Mouse (Mus musculus): Measurements from ENCODE around the gene Olfr1280.
"Not testable (repeated sequence)": the region's sequence is repeated elsewhere in the genome, so short reads cannot be mapped to it uniquely, and the experiment has no call there.

Gene Olfr1280

GRCm38 (mm10) chr2:111313717-111314116 is at the start of gene Olfr1280:
TSS of gene Olfr1280 (plus strand) at chr2:111314017.
- no peak for DNase-seq (ENCODE audit: low read depth, low spot score)

GRCm38 (mm10) chr2:111274006-111274405 is 39.8 kb upstream of the Olfr1280 start, which contains the start of gene Olfr1277:
TSS of gene Olfr1277 (minus strand) at chr2:111274106.
- DNase-seq (ENCODE audit: low read depth, low spot score) = no peak

- no peak for DNase-seq (ENCODE audit: low read depth, low spot score)
Observed at GRCm38 (mm10) chr2:111289836-111290235, 24.0 kb upstream of the Olfr1280 start, which contains the start of gene Olfr1278. TSS of gene Olfr1278 (plus strand) at chr2:111290136.

- DNase-seq (ENCODE audit: low read depth, low spot score) = no peak
Observed at GRCm38 (mm10) chr2:111298541-111298940, 15.3 kb upstream of the Olfr1280 start.

GRCm38 (mm10) chr2:111300374-111300773 is 13.4 kb upstream of the Olfr1280 start, which contains the start of gene Olfr1279:
TSS of gene Olfr1279 (plus strand) at chr2:111300635.
- no peak for DNase-seq (ENCODE audit: low read depth, low spot score)

GRCm38 (mm10) chr2:111326220-111326619 is 12.4 kb downstream of the Olfr1280 start, which contains the start of gene Olfr1281:
TSS of gene Olfr1281 (plus strand) at chr2:111326520.
- no peak for DNase-seq (ENCODE audit: low read depth, low spot score)

- DNase-seq (ENCODE audit: low read depth, low spot score) = not testable (repeated sequence)
Observed at GRCm38 (mm10) chr2:111333721-111334120, 19.9 kb downstream of the Olfr1280 start.

GRCm38 (mm10) chr2:111335976-111336375 is 22.2 kb downstream of the Olfr1280 start, which contains the start of gene Olfr1282:
TSS of gene Olfr1282 (minus strand) at chr2:111336076.
- no peak for DNase-seq (ENCODE audit: low read depth, low spot score)

- no peak for DNase-seq (ENCODE audit: low read depth, low spot score)
Observed at GRCm38 (mm10) chr2:111366490-111366889, 52.7 kb downstream of the Olfr1280 start, which contains the start of gene Olfr1283. TSS of gene Olfr1283 (plus strand) at chr2:111366790.

- no peak for DNase-seq (ENCODE audit: low read depth, low spot score)
Observed at GRCm38 (mm10) chr2:111375222-111375621, 61.4 kb downstream of the Olfr1280 start, which contains the start of gene Olfr1284. TSS of gene Olfr1284 (plus strand) at chr2:111375522.

All from skeletal muscle tissue, adult 2 months (tissue).